Mouse (Mus musculus) heart, embryonic 10.5 days (tissue): ENCODE results near the gene Aebp2. TPM values are rescaled to one million over a fixed set of nuclear protein-coding genes. Genes with fewer than 3 reads are reported as not detected.

ENCODE experiments used
- polyA plus RNA-seq: library from polyadenylated mRNA; unstranded; fragments of >200 nt; fragmentation: Nextera tagmentation; extraction: Ambion mirVana; gene quantifications from 2 replicates; pipeline ENCODE4 v1.2.1, GENCODE M21; 2016

Gene Aebp2
- polyA plus RNA-seq, 1 experiment from 2014 or later = 11.0 TPM

Other genes with a start within 250 kb of the Aebp2 start
- 18.6 and 33.8 TPM in 2 replicates for gene Plekha5, start 198.6 kb upstream of the Aebp2 start, polyA plus RNA-seq
- gene Gm11077, start 106.6 kb downstream of the Aebp2 start, polyA plus RNA-seq = not detected in 2 replicates